ENCODE assay signal across 8 mouse cellular contexts in genomic region chr19:34526941-34527682, GRCm38 (mm10). TPM values are rescaled to one million over a fixed set of nuclear protein-coding genes. Genes with fewer than 3 reads are reported as not detected.
DNase-seq lines count a peak whose midpoint lies in the region; ATAC-seq and TF ChIP-seq lines count a peak whose summit lies in the region.

Lipa (minus strand) TSS chr19:34527474.

- intact Hi-C loops in heart, postnatal 14 days (cut with DNase I) = no loop called here

- H3K4me1 ChIP-seq in ES-Bruce4 (ENCODE audit: control insufficient read depth, insufficient read depth, low read length) = no peaks in the 10 kb centered on the region
- peaks cover 3% of the 10 kb centered on the region; the same call in 1 of the 2 replicates for H3K4me1 ChIP-seq in forebrain, embryonic 14.5 days (ENCODE audit: control insufficient read depth, insufficient read depth, low read length)
- peaks cover 8% of the 10 kb centered on the region for H3K4me1 ChIP-seq in neural tube, embryonic 15.5 days

- no peaks in the 10 kb centered on the region for H3K36me3 ChIP-seq in ES-Bruce4 (ENCODE audit: control insufficient read depth, insufficient read depth, low read length, poor library complexity, severe bottlenecking)
- no peaks in the 10 kb centered on the region for H3K36me3 ChIP-seq in forebrain, embryonic 14.5 days (ENCODE audit: control insufficient read depth, insufficient read depth, low read length)
- H3K36me3 ChIP-seq in neural tube, embryonic 15.5 days = no peaks in the 10 kb centered on the region; the same call in 1 of the 2 replicates

- TF ChIP-seq EP300 in ES-Bruce4 (IDR thresholded peaks at IDR 0.05; ENCODE audit: insufficient read depth, low read depth, low read length) = no peak

- peak within 1 kb of the TSS; percentile 3; the same call in 1 of the 2 replicates for H3K9ac ChIP-seq in ES-Bruce4 (ENCODE audit: low read depth, poor library complexity, severe bottlenecking)
- peak within 1 kb of the TSS; percentile 77 for H3K9ac ChIP-seq in forebrain, embryonic 14.5 days (ENCODE audit: low read length)
- H3K9ac ChIP-seq in neural tube, embryonic 15.5 days (replicated peaks) = peak within 1 kb of the TSS; percentile 72

- peak; percentile 100 for ATAC-seq in forebrain, embryonic 14.5 days
- peak; percentile 100 for ATAC-seq in neural tube, embryonic 15.5 days (ENCODE audit: low FRiP score)

- under 1% methylated on average over 29 of the region's 29 CpGs for WGBS in forebrain, embryonic 14.5 days
- under 1% methylated on average over 29 of the region's 29 CpGs for WGBS in neural tube, embryonic 15.5 days

- TF ChIP-seq POLR2A in ES-Bruce4 (IDR thresholded peaks at IDR 0.05; ENCODE audit: insufficient read depth, low read length) = no peak

- peak within 1 kb of the TSS; percentile 62 for H3K4me3 ChIP-seq in ES-Bruce4 (ENCODE audit: low read depth, low read length)
- peak within 1 kb of the TSS; percentile 58 for H3K4me3 ChIP-seq in forebrain, embryonic 14.5 days (ENCODE audit: low read depth, low read length)
- H3K4me3 ChIP-seq in neural tube, embryonic 15.5 days (replicated peaks) = peak within 1 kb of the TSS; percentile 76

- no peaks in the 10 kb centered on the region for H3K9me3 ChIP-seq in ES-Bruce4 (replicated peaks; ENCODE audit: control insufficient read depth, insufficient read depth, low read length, poor library complexity, severe bottlenecking)
- no peaks in the 10 kb centered on the region for H3K9me3 ChIP-seq in forebrain, embryonic 14.5 days (replicated peaks; ENCODE audit: control insufficient read depth, low read length)
- H3K9me3 ChIP-seq in neural tube, embryonic 15.5 days (replicated peaks) = no peaks in the 10 kb centered on the region

- peak within 1 kb of the TSS; percentile 90 for H3K4me2 ChIP-seq in forebrain, embryonic 14.5 days (ENCODE audit: low read length)
- H3K4me2 ChIP-seq in neural tube, embryonic 15.5 days = peak within 1 kb of the TSS; percentile 87

- no peak within 1 kb of the TSS for H3K27ac ChIP-seq in ES-Bruce4 (ENCODE audit: insufficient read depth, low read length)
- H3K27ac ChIP-seq in forebrain, embryonic 14.5 days (ENCODE audit: low read depth, low read length) = no peak within 1 kb of the TSS
- peak within 1 kb of the TSS; percentile 75 for H3K27ac ChIP-seq in neural tube, embryonic 15.5 days (replicated peaks)

- no peak for TF ChIP-seq CTCF in ES-Bruce4 (IDR thresholded peaks at IDR 0.05; ENCODE audit: low read depth, low read length)

- H3K27me3 ChIP-seq in ES-Bruce4 (ENCODE audit: control insufficient read depth, insufficient read depth, low read length, poor library complexity, severe bottlenecking) = no peaks in the 10 kb centered on the region
- no peaks in the 10 kb centered on the region for H3K27me3 ChIP-seq in forebrain, embryonic 14.5 days (replicated peaks; ENCODE audit: control insufficient read depth, insufficient read depth, low read length)
- H3K27me3 ChIP-seq in neural tube, embryonic 15.5 days (replicated peaks) = no peaks in the 10 kb centered on the region

- DNase-seq in cerebellum, adult 11 months = peak; percentile 96
- peak; percentile 94 for DNase-seq in forebrain, embryonic 14.5 days (ENCODE audit: low spot score)
- peak; percentile 96 to 97 for DNase-seq in heart, postnatal 14 days
- DNase-seq in layer of hippocampus, adult 11-12 months (ENCODE audit: low spot score) = peak; percentile 94
- peak; percentile 97 for DNase-seq in lung, adult 18-20 months
- DNase-seq in testis, postnatal 14 days (ENCODE audit: low spot score) = peak; percentile 88

RNA-seq across cellular contexts. Expression of gene Lipa, which starts in this region (rescaled TPM):
- polyA plus RNA-seq in ES-Bruce4 (2011; ENCODE audit: insufficient read depth, insufficient read length, low read depth, missing spikeins) = 14.5 and 20.7 TPM in 2 replicates
- 18.5 and 20.6 TPM in 2 replicates for polyA plus RNA-seq in forebrain, embryonic 14.5 days (2014; fragmentation: Nextera tagmentation; extraction: Ambion mirVana)
- total RNA-seq in heart, postnatal 14 days (2021) = 10 to 100 TPM; 26.9 to 28.6 TPM
- polyA plus RNA-seq in neural tube, embryonic 15.5 days (2015; fragmentation: Nextera tagmentation; extraction: Ambion mirVana) = 22.4 and 24.7 TPM in 2 replicates

Comparison
In these comparisons a context has a peak if more than half of its experiments do, and no peak if none do; other contexts are left out.
1. H3K9ac ChIP-seq: peak in every context shown above with its lines; median percentile 77 in forebrain, embryonic 14.5 days; 72 in neural tube, embryonic 15.5 days; 3 in ES-Bruce4.